Mouse (Mus musculus) embryonic stem cell, embryonic (primary cell): ENCODE measurements around the gene Nudt10.
"Not testable (repeated sequence)": the region's sequence is repeated elsewhere in the genome, so short reads cannot be mapped to it uniquely, and the experiment has no call there.

ENCODE experiments used
- CTCF ChIA-PET, 4 experiments: fragments of 300-600 bp in 2 of 4; fragments of 350-600 bp in 2 of 4; sonication (Branson Sonifier 250); formaldehyde crosslinking; loops; one replicate each; lab custom pipeline; 2022; ENCODE audit warnings: inconsistent platforms in 2 of 4; lab: Charles Lee
- POLR2A ChIA-PET, 4 experiments: fragments of 300-600 bp in 2 of 4; fragments of 350-600 bp in 2 of 4; sonication (Branson Sonifier 250); formaldehyde crosslinking; loops; one replicate each; lab custom pipeline; 2022; ENCODE audit warnings: antibody characterized with exemption in 4 of 4, inconsistent platforms in 1 of 4; lab: Charles Lee

Gene Nudt10

DNA sequence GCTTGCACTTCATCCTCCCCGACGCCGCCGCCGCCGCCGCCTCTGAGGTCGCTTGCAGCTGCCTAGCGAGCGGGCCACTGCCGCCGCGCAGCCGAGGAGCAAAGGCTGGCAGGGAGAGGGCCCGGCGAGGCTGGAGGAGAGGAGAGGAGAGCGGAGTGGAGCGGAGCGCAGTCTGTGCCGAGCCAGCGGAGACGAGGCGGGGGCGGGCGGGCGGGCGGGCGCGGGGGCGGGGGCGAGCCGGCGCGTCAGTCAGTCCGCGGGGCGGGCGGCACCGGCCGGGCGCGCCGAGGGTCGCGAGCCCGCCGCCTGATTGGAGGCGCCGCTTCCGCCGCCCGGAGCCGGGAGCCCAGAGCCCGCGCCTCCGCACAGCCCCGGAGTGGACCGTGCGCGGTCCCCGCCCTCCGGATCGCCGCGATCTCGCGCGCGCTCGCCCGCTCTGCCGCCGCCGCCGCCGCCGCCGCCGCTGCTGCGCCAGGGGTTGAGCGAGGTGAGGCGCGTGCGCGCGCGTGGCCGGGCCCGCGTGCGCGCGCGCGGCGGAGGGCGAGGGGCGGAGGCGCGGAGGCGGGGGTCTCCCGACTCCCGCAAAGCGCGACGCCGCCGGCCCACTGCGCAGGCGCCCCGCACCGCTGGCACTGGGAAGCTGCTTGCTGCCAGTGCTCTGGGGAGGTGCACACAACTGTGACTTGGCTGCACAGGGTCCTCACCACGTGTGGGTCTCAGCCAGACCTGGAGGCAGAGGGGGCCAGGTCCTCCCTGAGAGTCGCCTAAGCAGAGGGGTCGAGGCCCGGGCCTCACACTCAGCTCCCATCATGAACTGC is at the start of gene Nudt10:
Gene Nudt10 (minus strand): TSS at position 193 of the 818 bp plus-strand sequence.
- POLR2A ChIA-PET, CTCF ChIA-PET: not testable (repeated sequence)

DNA sequence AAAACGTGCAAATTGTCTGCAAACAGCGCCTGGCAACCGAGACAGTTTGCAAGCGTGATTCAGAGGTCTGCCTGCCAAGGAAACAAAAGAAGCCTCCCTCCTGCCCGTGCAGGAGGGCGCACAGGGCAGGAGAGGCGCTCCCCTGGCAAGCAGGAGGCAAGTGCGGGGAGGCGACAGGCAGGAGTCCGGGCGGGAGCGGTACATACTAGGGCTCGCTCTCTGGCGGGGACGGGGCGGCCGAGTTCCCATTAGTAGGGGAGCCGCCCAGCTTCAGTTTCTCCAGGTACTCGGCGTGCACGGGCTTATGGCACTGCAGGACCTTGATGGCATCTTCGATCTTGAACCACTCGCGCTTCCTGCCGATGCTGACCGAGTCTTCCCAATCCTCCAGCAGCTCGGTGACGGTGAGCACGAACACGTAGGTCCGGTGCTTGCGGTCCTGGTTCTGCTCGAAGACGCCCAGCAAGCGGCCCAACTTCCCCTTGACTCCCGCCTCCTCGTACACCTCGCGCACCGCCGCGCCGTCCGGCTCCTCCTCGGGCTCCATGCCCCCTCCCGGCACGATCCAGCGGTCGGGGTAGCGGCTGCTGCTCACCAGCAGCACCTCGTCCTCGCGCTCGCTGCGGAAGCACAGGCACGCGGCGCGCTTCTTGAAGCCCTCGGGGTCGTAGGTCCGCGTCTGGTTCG is 536 bp downstream of the Nudt10 start:
- POLR2A ChIA-PET, result not testable (repeated sequence)

DNA sequence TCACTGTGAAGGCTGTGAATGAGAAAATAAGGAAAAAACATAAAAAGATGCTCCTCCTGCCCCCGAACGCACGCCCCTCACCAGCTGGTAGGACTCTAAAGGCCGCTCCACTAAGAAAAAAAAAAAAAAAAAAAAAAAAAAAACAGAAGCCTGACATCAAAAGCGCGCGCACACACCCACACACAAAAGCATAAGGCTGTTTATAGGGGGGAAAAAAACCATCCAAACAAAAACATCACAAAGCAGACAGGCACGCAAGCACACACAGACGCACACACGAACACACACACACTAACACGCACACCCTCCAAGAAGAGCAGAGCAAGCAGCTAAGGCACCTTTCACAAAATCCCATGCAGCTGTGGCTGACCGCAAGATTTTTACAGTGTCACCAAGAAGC is 1.1 kb downstream of the Nudt10 start:
- CTCF ChIA-PET, result interaction anchor here in 1 of 4 experiments (1.0 kb wide), 1 partner anchor 80 kb away, joined by 4 read pairs; no protein-coding TSS in a partner anchor
- POLR2A ChIA-PET, result interaction anchor here in 1 of 4 experiments (0.7 kb wide), 1 partner anchor 64 kb away, joined by 3 read pairs; no protein-coding TSS in a partner anchor

More for the DNA sequence above, 536 bp downstream of the Nudt10 start:
- CTCF ChIA-PET, result not testable (repeated sequence)
